Comparison of ENCODE assay signal across 8 mouse cellular contexts in genomic region chr11:68431699-68432360, GRCm38 (mm10). TPM values are rescaled to one million over a fixed set of nuclear protein-coding genes. Genes with fewer than 3 reads are reported as not detected.
DNase-seq lines count a peak whose midpoint lies in the region; ATAC-seq and TF ChIP-seq lines count a peak whose summit lies in the region.

TSS of gene Pik3r5 (plus strand) at chr11:68432121.

- H3K27me3 ChIP-seq in MEL (ENCODE audit: control insufficient read depth in 1 of 2, insufficient read depth in 2 of 2, low read length in 2 of 2): no peaks in the 10 kb centered on the region
- peaks cover 25% of the 10 kb centered on the region; the same call in 1 of the 2 replicates for H3K27me3 ChIP-seq in hindbrain, embryonic 14.5 days (ENCODE audit: control insufficient read depth, insufficient read depth, low read length)

- 9% methylated on average over 35 of the region's 35 CpGs for WGBS in hindbrain, embryonic 14.5 days
- 2% methylated on average over 32 of the region's 35 CpGs for WGBS in macrophage (ENCODE audit: missing documents)

- H3K4me3 ChIP-seq in MEL (ENCODE audit: control insufficient read depth in 1 of 2, insufficient read depth in 1 of 2, low read depth in 2 of 2, low read length in 2 of 2) (peak within 1 kb of the TSS; percentile 77 to 87), macrophage (ENCODE audit: inconsistent target) (peak within 1 kb of the TSS; percentile 94)
- H3K4me3 ChIP-seq in hindbrain, embryonic 14.5 days (replicated peaks; ENCODE audit: low read length): peak within 1 kb of the TSS; percentile 32

- TF ChIP-seq EP300 in MEL (IDR thresholded peaks at IDR 0.05; ENCODE audit: low read depth in 1 of 2, low read length in 2 of 2): peak in 1 of 2 experiments; percentile 15; a peak in 1 of 4 replicates

- TF ChIP-seq RAD21 in MEL (IDR thresholded peaks at IDR 0.05; ENCODE audit: low read depth, low read length): peak; percentile 34

- TF ChIP-seq POLR2A in MEL (IDR thresholded peaks at IDR 0.05; ENCODE audit: control insufficient read depth in 1 of 2, insufficient read depth in 1 of 2, low read depth in 1 of 2, low read length in 2 of 2, poor library complexity in 1 of 2): peak; percentile 55 to 57; a peak in 2 of 4 replicates

- H3K36me3 ChIP-seq in MEL (ENCODE audit: control insufficient read depth in 1 of 2, insufficient read depth in 2 of 2, low read length in 2 of 2) (peaks cover 0 to 3% of the 10 kb centered on the region in 2 experiments; a peak in 1 of 4 replicates), macrophage (ENCODE audit: inconsistent target) (peaks cover 14% of the 10 kb centered on the region; the same call in 1 of the 2 replicates)
- H3K36me3 ChIP-seq in hindbrain, embryonic 14.5 days (replicated peaks; ENCODE audit: control insufficient read depth, insufficient read depth): no peaks in the 10 kb centered on the region

- peak within 1 kb of the TSS; percentile 55 for H3K4me2 ChIP-seq in hindbrain, embryonic 14.5 days (replicated peaks)

- H3K79me2 ChIP-seq in MEL (ENCODE audit: control insufficient read depth, insufficient read depth, low read length, poor library complexity) (no peaks in the 10 kb centered on the region; the same call in 1 of the 2 replicates), macrophage (ENCODE audit: inconsistent target) (peaks cover 48% of the 10 kb centered on the region)

- DNase-seq in MEL (ENCODE audit: low read depth, low spot score): peak; percentile 94
- peak; percentile 83 for DNase-seq in cerebellum, postnatal 10 days
- peak; percentile 28 to 49 for DNase-seq in frontal cortex, postnatal 25 days (ENCODE audit: low spot score in 2 of 2)
- DNase-seq in hindbrain, embryonic 14.5 days (ENCODE audit: low spot score): peak; percentile 72
- peak; percentile 18 for DNase-seq in left cerebral cortex, adult 11 months (ENCODE audit: low spot score)
- peak; percentile 58 for DNase-seq in retina, postnatal 7 days (ENCODE audit: low read depth, low spot score)
- peak; percentile 54 to 65 for DNase-seq in urinary bladder, adult 18-20 months (ENCODE audit: low spot score in 2 of 2)

- H3K9me3 ChIP-seq in MEL (replicated peaks; ENCODE audit: insufficient read depth, low read length): no peaks in the 10 kb centered on the region
- H3K9me3 ChIP-seq in hindbrain, embryonic 14.5 days (ENCODE audit: control insufficient read depth, low read length): no peaks in the 10 kb centered on the region

- H3K27ac ChIP-seq in MEL (ENCODE audit: control insufficient read depth, low read depth, low read length): peak within 1 kb of the TSS; percentile 82
- H3K27ac ChIP-seq in hindbrain, embryonic 14.5 days: no peak within 1 kb of the TSS
- peak within 1 kb of the TSS; percentile 97 for H3K27ac ChIP-seq in macrophage

- H3K9ac ChIP-seq in MEL (ENCODE audit: control insufficient read depth, low read depth, low read length, poor library complexity, severe bottlenecking): peak within 1 kb of the TSS; percentile 79
- peak within 1 kb of the TSS; percentile 36 for H3K9ac ChIP-seq in hindbrain, embryonic 14.5 days

- TF ChIP-seq CTCF in MEL (IDR thresholded peaks at IDR 0.05 in 2 of 3, conservative IDR thresholded peaks at IDR 0.05 in 1 of 3; ENCODE audit: control insufficient read depth in 1 of 3, insufficient read depth in 1 of 3, low read depth in 2 of 3, low read length in 3 of 3, poor library complexity in 1 of 3, severe bottlenecking in 1 of 3): peak; percentile 53 to 89 (median 71)

- H3K4me1 ChIP-seq in MEL (ENCODE audit: control insufficient read depth in 1 of 2, insufficient read depth in 2 of 2, low read length in 2 of 2): peaks cover 3 to 15% of the 10 kb centered on the region in 2 experiments; a peak in 3 of 4 replicates
- peaks cover 2% of the 10 kb centered on the region; the same call in 1 of the 2 replicates for H3K4me1 ChIP-seq in hindbrain, embryonic 14.5 days (replicated peaks; ENCODE audit: control insufficient read depth, insufficient read depth, low read length)

- ATAC-seq in hindbrain, embryonic 14.5 days (ENCODE audit: low FRiP score): peak; percentile 72; the same call in 1 of the 2 replicates

TF ChIP-seq in MEL, 35 proteins besides CTCF, POLR2A, EP300 and RAD21:
- TF ChIP-seq NELFE (IDR thresholded peaks at IDR 0.05; ENCODE audit: low read depth, low read length): peak; percentile 41; the same call in 1 of the 2 replicates
- TF ChIP-seq ETS1 (IDR thresholded peaks at IDR 0.05; ENCODE audit: low read depth, low read length): no peak
- TF ChIP-seq USF2 (IDR thresholded peaks at IDR 0.05; ENCODE audit: borderline replicate concordance in 1 of 2, insufficient read depth in 1 of 2, low read depth in 1 of 2, low read length in 2 of 2): no peak
- TF ChIP-seq ELF1 (IDR thresholded peaks at IDR 0.05; ENCODE audit: low read depth, low read length): peak; percentile 65; the same call in 1 of the 2 replicates
- no peak for TF ChIP-seq GABPA (IDR thresholded peaks at IDR 0.05; ENCODE audit: low read depth, low read length)
- TF ChIP-seq MYC (IDR thresholded peaks at IDR 0.05; ENCODE audit: low read depth, low read length): no peak
- no peak for TF ChIP-seq USF1 (IDR thresholded peaks at IDR 0.05; ENCODE audit: low read depth, low read length)
- TF ChIP-seq MYB (IDR thresholded peaks at IDR 0.05; ENCODE audit: low read depth, low read length): no peak
- TF ChIP-seq ZC3H11A (IDR thresholded peaks at IDR 0.05; ENCODE audit: low read depth, low read length): peak; percentile 14; the same call in 1 of the 2 replicates
- TF ChIP-seq NRF1 (IDR thresholded peaks at IDR 0.05; ENCODE audit: insufficient read depth, low read depth, low read length, poor library complexity, severe bottlenecking): no peak
- no peak for TF ChIP-seq CHD2 (IDR thresholded peaks at IDR 0.05; ENCODE audit: low read length)
- no peak; the same call in 1 of the 2 replicates for TF ChIP-seq MXI1 (IDR thresholded peaks at IDR 0.05; ENCODE audit: low read depth, low read length)
- TF ChIP-seq E2F4 (IDR thresholded peaks at IDR 0.05; ENCODE audit: borderline replicate concordance, low read depth, low read length): no peak
- no peak for TF ChIP-seq ZNF384 (IDR thresholded peaks at IDR 0.05; ENCODE audit: low read depth, low read length)
- peak; percentile 80 for TF ChIP-seq SIN3A (IDR thresholded peaks at IDR 0.05; ENCODE audit: low read length)
- no peak for TF ChIP-seq POLR2AphosphoS5 (IDR thresholded peaks at IDR 0.05; ENCODE audit: borderline replicate concordance, low read depth, low read length)
- TF ChIP-seq POLR2AphosphoS2 (IDR thresholded peaks at IDR 0.05; ENCODE audit: low read length): no peak
- no peak for TF ChIP-seq ZMIZ1 (IDR thresholded peaks at IDR 0.05; ENCODE audit: low read depth, low read length)
- no peak for TF ChIP-seq UBTF (IDR thresholded peaks at IDR 0.05; ENCODE audit: borderline replicate concordance, insufficient read depth, low read depth, low read length)
- peak; percentile 64 for TF ChIP-seq HCFC1 (IDR thresholded peaks at IDR 0.05; ENCODE audit: low read depth, low read length)
- no peak; the same call in 1 of the 2 replicates for TF ChIP-seq RCOR1 (IDR thresholded peaks at IDR 0.05; ENCODE audit: low read depth, low read length)
- TF ChIP-seq SMC3 (IDR thresholded peaks at IDR 0.05; ENCODE audit: low read depth, low read length): peak; percentile 65
- TF ChIP-seq MEF2A (IDR thresholded peaks at IDR 0.05; ENCODE audit: extremely low read depth, insufficient replicate concordance, low read depth, low read length, poor library complexity, severe bottlenecking): no peak
- peak; percentile 66 for TF ChIP-seq MAZ (IDR thresholded peaks at IDR 0.05; ENCODE audit: low read depth, low read length)
- TF ChIP-seq TCF12 (IDR thresholded peaks at IDR 0.05; ENCODE audit: low read depth, low read length): 0 out of 2 replicates have a peak, but pooled peaks have one; percentile 2
- TF ChIP-seq JUND (IDR thresholded peaks at IDR 0.05; ENCODE audit: low read depth, low read length): no peak
- TF ChIP-seq MAFK (IDR thresholded peaks at IDR 0.05; ENCODE audit: borderline replicate concordance, low read depth, low read length): no peak
- no peak for TF ChIP-seq BHLHE40 (IDR thresholded peaks at IDR 0.05; ENCODE audit: borderline replicate concordance, low read depth, low read length)
- no peak for TF ChIP-seq MAX (IDR thresholded peaks at IDR 0.05; ENCODE audit: low read length)
- TF ChIP-seq TAL1 (IDR thresholded peaks at IDR 0.05; ENCODE audit: low read length): no peak
- no peak for TF ChIP-seq TBP (IDR thresholded peaks at IDR 0.05; ENCODE audit: low read depth, low read length)
- no peak for TF ChIP-seq KAT2A (conservative IDR thresholded peaks at IDR 0.05; ENCODE audit: low read depth, low read length)

RNA-seq across cellular contexts. Expression of gene Pik3r5, which starts in this region (rescaled TPM):
- total RNA-seq in MEL (2012; rRNA removed): 3.1 and 3.2 TPM in 2 replicates
- polyA plus RNA-seq in MEL (2012; ENCODE audit: insufficient read depth in 1 of 2, insufficient read length in 2 of 2, low read depth in 1 of 2, low replicate concordance in 2 of 2, missing spikeins in 1 of 2) (1 to 10 TPM in 1 of 2 experiments, not detected in 1; 5.7 TPM), macrophage (2018) (65.4 to 120 TPM (median 103 TPM) in 3 replicates)
- polyA plus RNA-seq in hindbrain, embryonic 14.5 days (2014; fragmentation: Nextera tagmentation; extraction: Ambion mirVana): 0.37 and 1.2 TPM in 2 replicates
- total RNA-seq in macrophage (2018; cell fraction: chromatin; rRNA removed): 1,000 to 10,000 TPM in 12 of 26 experiments, 100 to 1,000 TPM in 14; 297 to 1,526 (median 884) TPM
- total RNA-seq in macrophage (2018; cell fraction: cytosol; rRNA removed): 100 to 1,000 TPM; 121 to 414 (median 184) TPM
- 1,000 to 10,000 TPM in 4 of 26 experiments, 100 to 1,000 TPM in 22; 237 to 1,268 (median 592) TPM for total RNA-seq in macrophage (2018; cell fraction: nucleus; rRNA removed)

Comparison
In these comparisons a context has a peak if more than half of its experiments do, and no peak if none do; other contexts are left out.
1. DNase-seq: peak in every context shown above with its lines; median percentile 94 in MEL; 83 in cerebellum, postnatal 10 days; 72 in hindbrain, embryonic 14.5 days; 60 in urinary bladder, adult 18-20 months; 58 in retina, postnatal 7 days; 38 in frontal cortex, postnatal 25 days; 18 in left cerebral cortex, adult 11 months.
2. H3K4me3 ChIP-seq: peak in every context shown above with its lines; median percentile 94 in macrophage; 82 in MEL; 32 in hindbrain, embryonic 14.5 days.